Mouse (Mus musculus) small intestine, adult 2 months (tissue): Measurements from ENCODE around the gene Cited2. TPM values are rescaled to one million over a fixed set of nuclear protein-coding genes. Genes with fewer than 3 reads are reported as not detected.

ENCODE experiments used
- H3K27ac ChIP-seq: fragments of 200-500 bp; 2 replicates; pipeline ENCODE4 v1.5.1; 2012; ENCODE audit warnings: low read depth, low read length, control low read depth, inconsistent platforms; ENCODE audit not compliant: insufficient read depth
- H3K27me3 ChIP-seq: fragments of 200-500 bp; 2 replicates; pipeline ENCODE4 v1.6.1; 2012; ENCODE audit warnings: mild to moderate bottlenecking, moderate library complexity, low read length, inconsistent platforms; ENCODE audit not compliant: control insufficient read depth, insufficient read depth
- H3K36me3 ChIP-seq: fragments of 200-500 bp; 2 replicates; pipeline ENCODE4 v1.6.1; 2012; ENCODE audit warnings: mild to moderate bottlenecking, low read length, control low read depth, inconsistent platforms; ENCODE audit not compliant: control insufficient read depth, insufficient read depth
- H3K4me1 ChIP-seq: fragments of 200-500 bp; 2 replicates; pipeline ENCODE4 v1.6.1; 2012; ENCODE audit warnings: low read length, inconsistent platforms, mixed read lengths; ENCODE audit not compliant: control insufficient read depth, insufficient read depth, insufficient read length
- H3K4me3 ChIP-seq: fragments of 200-500 bp; 2 replicates; pipeline ENCODE4 v1.5.1; 2012; ENCODE audit warnings: low read depth, mild to moderate bottlenecking, control low read depth, inconsistent platforms, low read length, moderate library complexity
- CTCF ChIP-seq: fragments of 200-500 bp; IDR thresholded peaks from 2 replicates; pipeline ENCODE4 v1.5.1; 2012; ENCODE audit warnings: low read depth, mild to moderate bottlenecking, control low read depth, inconsistent platforms, low read length, moderate library complexity, mixed read lengths; ENCODE audit not compliant: insufficient replicate concordance, insufficient read length; ENCODE audit errors: extremely low read depth
- POLR2A ChIP-seq: fragments of 200-500 bp; IDR thresholded peaks from 2 replicates; pipeline ENCODE4 v1.6.1; 2012; ENCODE audit warnings: low read depth, mild to moderate bottlenecking, control low read depth, inconsistent platforms, low read length, moderate library complexity
- WGBS: fragments of 180-500 bp; shearing (Covaris S2); methylation state at CpG from one replicate; pipeline ENCODE4 v1.1.7; 2018; 5-methylcytosine and 5-hydroxymethylcytosine counted together
- polyA plus RNA-seq: library from polyadenylated mRNA; depleted of rRNA; stranded (reverse); fragments of >200 nt; gene quantifications from 2 replicates; pipeline ENCODE4 v1.2.3, GENCODE M21; 2012

Cited2 gene
- polyA plus RNA-seq, 1 experiment = 143 TPM

- Histone ChIP-seq H3K4me1 (peaks cover 10% of the 10 kb centered on the region), H3K27ac (peak overlapping the region; percentile 95), H3K4me3 (peak overlapping the region; percentile 84), H3K36me3 (peaks cover 12% of the 10 kb centered on the region), H3K27me3 (no peaks in the 10 kb centered on the region)
- TF ChIP-seq POLR2A (no peak), CTCF (peak; percentile 60; the same call in 1 of the 2 replicates)
- under 1% methylated on average over 65 of the region's 65 CpGs for WGBS
These were observed 1.1 kb downstream of the Cited2 start for GRCm38 (mm10) chr10:17723871-17724741.

GRCm38 (mm10) chr10:17725037-17725584 lies 2.1 kb downstream of the Cited2 start:
- H3K4me1 ChIP-seq = peaks cover 10% of the 10 kb centered on the region
- H3K27me3 ChIP-seq = no peaks in the 10 kb centered on the region
- peaks cover 12% of the 10 kb centered on the region for H3K36me3 ChIP-seq
- no peak overlapping the region for H3K4me3 ChIP-seq
- WGBS = 18% methylated on average over 8 of the region's 8 CpGs
- H3K27ac ChIP-seq = no peak overlapping the region
- no peak for TF ChIP-seq CTCF
- no peak for TF ChIP-seq POLR2A

- H3K4me3 ChIP-seq = no peak overlapping the region; the same call in 1 of the 2 replicates
- H3K27me3 ChIP-seq = no peaks in the 10 kb centered on the region
- peaks cover 12% of the 10 kb centered on the region for H3K36me3 ChIP-seq
- H3K27ac ChIP-seq = peak overlapping the region; percentile 10
- TF ChIP-seq POLR2A = no peak
- TF ChIP-seq CTCF = no peak
- H3K4me1 ChIP-seq = peaks cover 10% of the 10 kb centered on the region
- WGBS = 51% methylated on average over 7 of the region's 7 CpGs
These were observed 2.8 kb downstream of the Cited2 start for GRCm38 (mm10) chr10:17725644-17726372.

GRCm38 (mm10) chr10:17726373-17726720 lies 3.3 kb downstream of the Cited2 start:
- no peak for TF ChIP-seq CTCF
- TF ChIP-seq POLR2A = no peak
- Histone ChIP-seq H3K27me3 (no peaks in the 10 kb centered on the region), H3K27ac (peak overlapping the region; percentile 10), H3K36me3 (peaks cover 12% of the 10 kb centered on the region), H3K4me3 (peak overlapping the region; percentile 3; the same call in 1 of the 2 replicates), H3K4me1 (peaks cover 10% of the 10 kb centered on the region)
- 72% methylated on average over 2 of the region's 2 CpGs for WGBS

- Histone ChIP-seq H3K4me1 (peaks cover 10% of the 10 kb centered on the region), H3K36me3 (peaks cover 12% of the 10 kb centered on the region), H3K27me3 (no peaks in the 10 kb centered on the region), H3K27ac (peak overlapping the region; percentile 45), H3K4me3 (no peak overlapping the region)
- WGBS = 8% methylated on average over 15 of the region's 15 CpGs
- TF ChIP-seq CTCF = no peak; the same call in 1 of the 2 replicates
- TF ChIP-seq POLR2A = no peak
These were observed 4.3 kb downstream of the Cited2 start for GRCm38 (mm10) chr10:17727161-17727925.

- Histone ChIP-seq H3K4me3 (no peak overlapping the region), H3K27me3 (no peaks in the 10 kb centered on the region), H3K4me1 (peaks cover 10% of the 10 kb centered on the region), H3K36me3 (peaks cover 12% of the 10 kb centered on the region), H3K27ac (peak overlapping the region; percentile 45; the same call in 1 of the 2 replicates)
- TF ChIP-seq POLR2A (no peak), CTCF (no peak)
- WGBS = 2% methylated on average over 5 of the region's 5 CpGs
These were observed 4.9 kb downstream of the Cited2 start for GRCm38 (mm10) chr10:17727926-17728279.
